Mouse (Mus musculus): ENCODE measurements around the gene Grik1.

- no peak for TF ChIP-seq ZNF384 (IDR thresholded peaks at IDR 0.05; ENCODE audit: low read depth, low read length)
- TF ChIP-seq CHD2 (IDR thresholded peaks at IDR 0.05; ENCODE audit: low read depth, low read length) = no peak
- TF ChIP-seq MAFK (IDR thresholded peaks at IDR 0.05; ENCODE audit: insufficient read depth, low read depth, low read length) = no peak
These were observed 195.8 kb downstream of the Grik1 start for GRCm38 (mm10) chr16:88094206-88094789.

Data from ES-E14 (cell line).